Mouse (Mus musculus) hindbrain, embryonic 15.5 days (tissue): ENCODE data around the gene 1600014C23Rik. TPM values are rescaled to one million over a fixed set of nuclear protein-coding genes. Genes with fewer than 3 reads are reported as not detected.

Source experiments
- ATAC-seq: fragments of 200-750 bp; cut with Nextera tagmentation; 2 replicates; pipeline ENCODE4 v1.8.0; 2017; ENCODE audit warnings: low read depth, moderate number of reproducible peaks, moderate TSS enrichment; ENCODE audit not compliant: low FRiP score
- H3K27ac ChIP-seq: fragments of 300-500 bp; sonication (generic); replicated peaks from 2 replicates; pipeline ENCODE4 v1.5.1; 2015; ENCODE audit warnings: mild to moderate bottlenecking, inconsistent platforms
- H3K27me3 ChIP-seq: fragments of 300-500 bp; sonication (generic); 2 replicates; pipeline ENCODE4 v1.6.1; 2015; ENCODE audit warnings: control low read depth, inconsistent platforms
- H3K36me3 ChIP-seq: fragments of 300-500 bp; sonication (generic); 2 replicates; pipeline ENCODE4 v1.6.1; 2015; ENCODE audit warnings: control low read depth, inconsistent platforms
- H3K4me1 ChIP-seq: fragments of 300-500 bp; sonication (generic); replicated peaks from 2 replicates; pipeline ENCODE4 v1.6.1; 2015; ENCODE audit warnings: control low read depth, inconsistent platforms
- H3K4me2 ChIP-seq: fragments of 300-500 bp; sonication (generic); 2 replicates; pipeline ENCODE4 v1.6.1; 2015; ENCODE audit warnings: moderate library complexity, mild to moderate bottlenecking, inconsistent platforms
- H3K4me3 ChIP-seq: fragments of 300-500 bp; sonication (generic); 2 replicates; pipeline ENCODE4 v1.5.1; 2015; ENCODE audit warnings: mild to moderate bottlenecking, inconsistent platforms
- H3K9ac ChIP-seq: fragments of 300-500 bp; sonication (generic); 2 replicates; pipeline ENCODE4 v1.6.1; 2015; ENCODE audit warnings: inconsistent platforms
- H3K9me3 ChIP-seq: fragments of 300-500 bp; sonication (generic); 2 replicates; pipeline ENCODE4 v1.6.1; 2016; ENCODE audit warnings: control low read depth, inconsistent platforms
- WGBS: fragments of 180-500 bp; shearing (Covaris S2); methylation state at CpG from one replicate; pipeline ENCODE4 v1.1.7; 2015; 5-methylcytosine and 5-hydroxymethylcytosine counted together
- polyA plus RNA-seq: library from polyadenylated mRNA; unstranded; fragments of >200 nt; fragmentation: Nextera tagmentation; extraction: Ambion mirVana; gene quantifications from 2 replicates; pipeline ENCODE4 v1.2.1, GENCODE M21; 2015

Gene 1600014C23Rik
- polyA plus RNA-seq, 1 experiment from 2014 or later, result 0.43 TPM

GRCm38 (mm10) chr17:45711525-45711924, 22.1 kb downstream of the 1600014C23Rik start:
- no peaks in the 10 kb centered on the region for H3K27me3 ChIP-seq
- no peaks in the 10 kb centered on the region for H3K4me1 ChIP-seq
- H3K9ac ChIP-seq, result no peak overlapping the region
- ATAC-seq, result no peak
- no peak overlapping the region for H3K4me3 ChIP-seq
- no peaks in the 10 kb centered on the region for H3K9me3 ChIP-seq
- H3K4me2 ChIP-seq, result no peak overlapping the region
- H3K27ac ChIP-seq, result no peak overlapping the region
- WGBS, result 76% methylated on average over 3 of the region's 3 CpGs
- H3K36me3 ChIP-seq, result no peaks in the 10 kb centered on the region

- WGBS, result 74% methylated on average over 8 of the region's 8 CpGs
- no peak overlapping the region for H3K4me3 ChIP-seq
- H3K9ac ChIP-seq, result no peak overlapping the region
- no peaks in the 10 kb centered on the region for H3K27me3 ChIP-seq
- ATAC-seq, result no peak
- no peak overlapping the region for H3K27ac ChIP-seq
- H3K4me2 ChIP-seq, result no peak overlapping the region
- H3K4me1 ChIP-seq, result no peaks in the 10 kb centered on the region
- H3K9me3 ChIP-seq, result no peaks in the 10 kb centered on the region
- no peaks in the 10 kb centered on the region for H3K36me3 ChIP-seq
Measured at GRCm38 (mm10) chr17:45710407-45710806, 23.2 kb downstream of the 1600014C23Rik start.

- H3K4me2 ChIP-seq, result no peak overlapping the region
- no peaks in the 10 kb centered on the region for H3K36me3 ChIP-seq
- H3K9ac ChIP-seq, result no peak overlapping the region
- H3K4me1 ChIP-seq, result no peaks in the 10 kb centered on the region
- no peaks in the 10 kb centered on the region for H3K27me3 ChIP-seq
- no peaks in the 10 kb centered on the region for H3K9me3 ChIP-seq
- no peak overlapping the region for H3K27ac ChIP-seq
- H3K4me3 ChIP-seq, result no peak overlapping the region
- WGBS, result 58% methylated on average over 3 of the region's 3 CpGs
- ATAC-seq, result no peak
Measured at GRCm38 (mm10) chr17:45709829-45710228, 23.8 kb downstream of the 1600014C23Rik start.

- Histone ChIP-seq H3K27me3 (no peaks in the 10 kb centered on the region), H3K4me2 (no peak overlapping the region), H3K36me3 (no peaks in the 10 kb centered on the region), H3K4me3 (no peak overlapping the region), H3K4me1 (no peaks in the 10 kb centered on the region), H3K9ac (no peak overlapping the region), H3K9me3 (no peaks in the 10 kb centered on the region), H3K27ac (no peak overlapping the region)
- no peak for ATAC-seq
- 80% methylated on average over 8 of the region's 8 CpGs for WGBS
Measured at GRCm38 (mm10) chr17:45708179-45708578, 25.5 kb downstream of the 1600014C23Rik start.

GRCm38 (mm10) chr17:45707376-45707775, 26.3 kb downstream of the 1600014C23Rik start:
- no peak for ATAC-seq
- H3K36me3 ChIP-seq, result no peaks in the 10 kb centered on the region

GRCm38 (mm10) chr17:45706796-45707195, 26.8 kb downstream of the 1600014C23Rik start:
- H3K4me1 ChIP-seq, result no peaks in the 10 kb centered on the region
- no peaks in the 10 kb centered on the region for H3K36me3 ChIP-seq
- no peak overlapping the region for H3K4me2 ChIP-seq
- 71% methylated on average over 5 of the region's 5 CpGs for WGBS
- H3K27ac ChIP-seq, result no peak overlapping the region
- no peaks in the 10 kb centered on the region for H3K27me3 ChIP-seq
- no peaks in the 10 kb centered on the region for H3K9me3 ChIP-seq
- no peak for ATAC-seq
- H3K9ac ChIP-seq, result no peak overlapping the region
- no peak overlapping the region for H3K4me3 ChIP-seq

More at GRCm38 (mm10) chr17:45707376-45707775, 26.3 kb downstream of the 1600014C23Rik start:
- Histone ChIP-seq H3K9ac (no peak overlapping the region), H3K4me2 (no peak overlapping the region), H3K27ac (no peak overlapping the region), H3K9me3 (no peaks in the 10 kb centered on the region), H3K4me3 (no peak overlapping the region), H3K4me1 (no peaks in the 10 kb centered on the region), H3K27me3 (no peaks in the 10 kb centered on the region)
- WGBS, result 33% methylated on average over 3 of the region's 3 CpGs

GRCm38 (mm10) chr17:45703187-45703586, 30.5 kb downstream of the 1600014C23Rik start:
- no peak overlapping the region for H3K4me3 ChIP-seq
- H3K27ac ChIP-seq, result no peak overlapping the region
- H3K4me1 ChIP-seq, result no peaks in the 10 kb centered on the region
- H3K4me2 ChIP-seq, result no peak overlapping the region
- 60% methylated on average over 7 of the region's 7 CpGs for WGBS
- ATAC-seq, result no peak
- H3K27me3 ChIP-seq, result no peaks in the 10 kb centered on the region
- no peak overlapping the region for H3K9ac ChIP-seq
- H3K9me3 ChIP-seq, result no peaks in the 10 kb centered on the region
- peaks cover 11% of the 10 kb centered on the region; the same call in 1 of the 2 replicates for H3K36me3 ChIP-seq

- Histone ChIP-seq H3K27me3 (no peaks in the 10 kb centered on the region), H3K4me2 (no peak overlapping the region), H3K27ac (no peak overlapping the region), H3K4me3 (no peak overlapping the region), H3K4me1 (no peaks in the 10 kb centered on the region), H3K9ac (no peak overlapping the region), H3K9me3 (no peaks in the 10 kb centered on the region), H3K36me3 (peaks cover 13% of the 10 kb centered on the region; the same call in 1 of the 2 replicates)
- WGBS, result 48% methylated on average over 4 of the region's 4 CpGs
- ATAC-seq, result no peak
Measured at GRCm38 (mm10) chr17:45702254-45702653, 31.4 kb downstream of the 1600014C23Rik start.

GRCm38 (mm10) chr17:45701236-45701591, 32.4 kb downstream of the 1600014C23Rik start:
- WGBS, result 73% methylated on average over 9 of the region's 9 CpGs
- no peak overlapping the region for H3K9ac ChIP-seq

GRCm38 (mm10) chr17:45700496-45701235, 33.0 kb downstream of the 1600014C23Rik start:
- Histone ChIP-seq H3K9ac (no peak overlapping the region), H3K4me3 (no peak overlapping the region), H3K9me3 (no peaks in the 10 kb centered on the region), H3K4me1 (no peaks in the 10 kb centered on the region), H3K36me3 (peaks cover 13% of the 10 kb centered on the region; the same call in 1 of the 2 replicates), H3K27ac (no peak overlapping the region), H3K4me2 (no peak overlapping the region), H3K27me3 (no peaks in the 10 kb centered on the region)
- no peak for ATAC-seq
- 59% methylated on average over 10 of the region's 16 CpGs for WGBS

More at GRCm38 (mm10) chr17:45701236-45701591, 32.4 kb downstream of the 1600014C23Rik start:
- H3K27me3 ChIP-seq, result no peaks in the 10 kb centered on the region
- H3K36me3 ChIP-seq, result peaks cover 13% of the 10 kb centered on the region; the same call in 1 of the 2 replicates
- ATAC-seq, result no peak
- no peak overlapping the region for H3K4me3 ChIP-seq
- H3K9me3 ChIP-seq, result no peaks in the 10 kb centered on the region
- no peak overlapping the region for H3K4me2 ChIP-seq
- no peak overlapping the region for H3K27ac ChIP-seq
- no peaks in the 10 kb centered on the region for H3K4me1 ChIP-seq

GRCm38 (mm10) chr17:45699039-45699740, 34.5 kb downstream of the 1600014C23Rik start:
- WGBS, result 94% methylated on average over 3 of the region's 3 CpGs
- ATAC-seq, result no peak
- Histone ChIP-seq H3K27me3 (no peaks in the 10 kb centered on the region), H3K4me2 (no peak overlapping the region), H3K4me3 (no peak overlapping the region), H3K36me3 (peaks cover 13% of the 10 kb centered on the region; the same call in 1 of the 2 replicates), H3K4me1 (no peaks in the 10 kb centered on the region), H3K9me3 (no peaks in the 10 kb centered on the region), H3K9ac (no peak overlapping the region), H3K27ac (no peak overlapping the region)

- Histone ChIP-seq H3K36me3 (peaks cover 13% of the 10 kb centered on the region; the same call in 1 of the 2 replicates), H3K4me1 (no peaks in the 10 kb centered on the region), H3K27me3 (no peaks in the 10 kb centered on the region), H3K4me2 (no peak overlapping the region), H3K9me3 (no peaks in the 10 kb centered on the region), H3K9ac (no peak overlapping the region), H3K4me3 (no peak overlapping the region), H3K27ac (no peak overlapping the region)
- WGBS, result 85% methylated on average over 6 of the region's 6 CpGs
- ATAC-seq, result no peak
Measured at GRCm38 (mm10) chr17:45698368-45698767, 35.3 kb downstream of the 1600014C23Rik start.
